Comparison of ENCODE assay signal across 28 mouse cellular contexts in genomic region chr9:70562825-70563224, GRCm38 (mm10).
"Had no signal": no experiment of that assay in that cellular context is flagged by ENCODE, and none has a peak within 500 bp of the region (broad histone marks: within the 10 kb centered on the region; RNA-seq: fewer than 3 reads in every experiment).

No protein-coding gene starts in this region.

- H3K27ac ChIP-seq: limb, embryonic 10.5 days; limb, embryonic 12.5 days; limb, embryonic 13.5 days; limb, embryonic 15.5 days; liver, embryonic 12.5 days; liver, embryonic 13.5 days; liver, embryonic 14.5 days; liver, embryonic 15.5 days; lung, embryonic 15.5 days; macrophage; midbrain, embryonic 10.5 days; midbrain, embryonic 12.5 days; midbrain, embryonic 13.5 days; midbrain, embryonic 15.5 days; neural tube, embryonic 12.5 days had no signal

- H3K9me3 ChIP-seq: limb, embryonic 10.5 days; limb, embryonic 12.5 days; limb, embryonic 13.5 days; limb, embryonic 15.5 days; liver, embryonic 12.5 days; liver, embryonic 13.5 days; liver, embryonic 15.5 days; lung, embryonic 15.5 days; megakaryocyte, embryonic 14.5 days; midbrain, embryonic 10.5 days; midbrain, embryonic 12.5 days; midbrain, embryonic 13.5 days; midbrain, embryonic 15.5 days; neural tube, embryonic 12.5 days had no signal

- H3K27me3 ChIP-seq: limb, embryonic 12.5 days; limb, embryonic 13.5 days; limb, embryonic 15.5 days; liver, embryonic 12.5 days; liver, embryonic 13.5 days; liver, embryonic 15.5 days; lung, embryonic 15.5 days; megakaryocyte, embryonic 14.5 days; midbrain, embryonic 12.5 days; midbrain, embryonic 13.5 days; midbrain, embryonic 15.5 days; neural tube, embryonic 12.5 days had no signal

- H3K36me3 ChIP-seq: midbrain, embryonic 12.5 days; midbrain, embryonic 15.5 days; neural tube, embryonic 12.5 days had no signal

- H3K9ac ChIP-seq: limb, embryonic 12.5 days; limb, embryonic 13.5 days; limb, embryonic 15.5 days; liver, embryonic 12.5 days; liver, embryonic 13.5 days; liver, embryonic 14.5 days; liver, embryonic 15.5 days; liver, postnatal 0 days; lung, embryonic 14.5 days; lung, embryonic 15.5 days; midbrain, embryonic 12.5 days; midbrain, embryonic 13.5 days; midbrain, embryonic 15.5 days; neural tube, embryonic 12.5 days had no signal

- H3K4me1 ChIP-seq: limb, embryonic 10.5 days; limb, embryonic 12.5 days; limb, embryonic 13.5 days; limb, embryonic 15.5 days; liver, embryonic 12.5 days; liver, embryonic 13.5 days; liver, embryonic 15.5 days; lung, embryonic 15.5 days; midbrain, embryonic 15.5 days had no signal

- DNase-seq: left cerebral cortex, postnatal 4 days; liver; liver, embryonic 13.5 days; liver, postnatal 0 days; lung, adult 18-20 months; lung, adult 2 months; lung, embryonic 14.5 days; lung, postnatal 10 days; lung, postnatal 14 days; lung, postnatal 36 days; lung, postnatal 4 days; midbrain, embryonic 14.5 days had no signal

- H3K4me3 ChIP-seq: limb, embryonic 10.5 days; limb, embryonic 12.5 days; limb, embryonic 13.5 days; limb, embryonic 15.5 days; liver, embryonic 12.5 days; liver, embryonic 13.5 days; liver, embryonic 15.5 days; lung, embryonic 15.5 days; megakaryocyte, embryonic 14.5 days; midbrain, embryonic 10.5 days; midbrain, embryonic 12.5 days; midbrain, embryonic 13.5 days; midbrain, embryonic 15.5 days; myocyte; neural tube, embryonic 12.5 days had no signal
